Mouse (Mus musculus): ENCODE data around the gene Igfbp6. TPM values are rescaled to one million over a fixed set of nuclear protein-coding genes. Genes with fewer than 3 reads are reported as not detected.

The Igfbp6 gene
- polyA plus RNA-seq, 1 experiment from 2014 or later = 8.8 TPM

- peaks cover 39% of the 10 kb centered on the region for H3K4me1 ChIP-seq (replicated peaks; ENCODE audit: control insufficient read depth, insufficient read depth, low read length)
- ATAC-seq (replicated peaks; ENCODE audit: low FRiP score, low TSS enrichment, low read depth) = no peak
- no peak overlapping the region; the same call in 1 of the 2 replicates for H3K4me2 ChIP-seq (ENCODE audit: low read length)
- H3K27ac ChIP-seq (ENCODE audit: low read depth) = no peak overlapping the region
- peak; percentile 87 for DNase-seq (ENCODE audit: low spot score)
- 49% methylated on average over 13 of the region's 13 CpGs for whole genome bisulfite sequencing
- no peak overlapping the region for H3K4me3 ChIP-seq (ENCODE audit: low read depth, low read length)
- H3K36me3 ChIP-seq (ENCODE audit: control insufficient read depth, insufficient read depth, low read length) = peaks cover 65% of the 10 kb centered on the region
- no peak overlapping the region for H3K9ac ChIP-seq (ENCODE audit: low read length)
- no peaks in the 10 kb centered on the region for H3K9me3 ChIP-seq (ENCODE audit: control insufficient read depth, low read length)
- no peaks in the 10 kb centered on the region for H3K27me3 ChIP-seq (replicated peaks; ENCODE audit: control insufficient read depth, insufficient read depth, low read length)
These were observed 36.2 kb upstream of the Igfbp6 start for GRCm38 (mm10) chr15:102107689-102108573.

GRCm38 (mm10) chr15:102108651-102109525 lies 35.3 kb upstream of the Igfbp6 start:
- WGBS = 50% methylated on average over 18 of the region's 18 CpGs
- no peak overlapping the region for H3K9ac ChIP-seq (ENCODE audit: low read length)
- peak; percentile 86 for DNase-seq (ENCODE audit: low spot score)
- no peaks in the 10 kb centered on the region for H3K27me3 ChIP-seq (replicated peaks; ENCODE audit: control insufficient read depth, insufficient read depth, low read length)
- peaks cover 29% of the 10 kb centered on the region for H3K4me1 ChIP-seq (replicated peaks; ENCODE audit: control insufficient read depth, insufficient read depth, low read length)
- peaks cover 74% of the 10 kb centered on the region for H3K36me3 ChIP-seq (ENCODE audit: control insufficient read depth, insufficient read depth, low read length)
- no peak overlapping the region for H3K4me2 ChIP-seq (ENCODE audit: low read length)
- 0 out of 2 replicates have a peak, but pooled peaks have one; percentile 9 for ATAC-seq (replicated peaks; ENCODE audit: low FRiP score, low TSS enrichment, low read depth)
- no peak overlapping the region for H3K4me3 ChIP-seq (ENCODE audit: low read depth, low read length)
- no peaks in the 10 kb centered on the region for H3K9me3 ChIP-seq (ENCODE audit: control insufficient read depth, low read length)
- no peak overlapping the region for H3K27ac ChIP-seq (ENCODE audit: low read depth)

DNA sequence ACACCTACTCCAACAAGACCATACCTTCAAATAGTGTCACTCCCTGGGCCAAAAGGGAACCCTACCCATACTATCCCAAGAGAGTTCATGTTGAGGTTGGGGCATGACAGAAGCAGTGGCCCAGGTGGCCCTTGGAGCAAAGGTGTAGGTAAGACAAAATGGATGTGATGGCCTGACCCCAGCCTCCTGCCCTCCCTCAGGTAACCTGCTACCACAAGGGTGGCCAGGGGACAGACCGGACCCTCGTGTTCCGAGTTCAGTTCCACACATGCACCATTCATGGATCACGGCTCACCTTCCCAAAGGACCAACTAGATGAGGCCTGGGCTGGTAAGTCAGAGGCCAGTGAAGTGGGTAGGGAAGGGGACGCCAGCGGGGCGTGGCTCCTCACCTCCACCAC lies 33.9 kb upstream of the Igfbp6 start:
- peaks cover 18% of the 10 kb centered on the region for H3K4me1 ChIP-seq (replicated peaks; ENCODE audit: control insufficient read depth, insufficient read depth, low read length)
- no peak overlapping the region for H3K27ac ChIP-seq (ENCODE audit: low read depth)
- H3K36me3 ChIP-seq (ENCODE audit: control insufficient read depth, insufficient read depth, low read length) = peaks cover 87% of the 10 kb centered on the region
- 94% methylated on average over 7 of the region's 7 CpGs for WGBS
- no peak overlapping the region for H3K4me3 ChIP-seq (ENCODE audit: low read depth, low read length)
- ATAC-seq (replicated peaks; ENCODE audit: low FRiP score, low TSS enrichment, low read depth) (no peak), DNase-seq (ENCODE audit: low spot score) (no peak)
- no peaks in the 10 kb centered on the region for H3K27me3 ChIP-seq (replicated peaks; ENCODE audit: control insufficient read depth, insufficient read depth, low read length)
- no peaks in the 10 kb centered on the region for H3K9me3 ChIP-seq (ENCODE audit: control insufficient read depth, low read length)
- no peak overlapping the region for H3K4me2 ChIP-seq (ENCODE audit: low read length)
- no peak overlapping the region for H3K9ac ChIP-seq (ENCODE audit: low read length)

GRCm38 (mm10) chr15:102110701-102111494 lies 33.3 kb upstream of the Igfbp6 start:
- H3K27ac ChIP-seq (ENCODE audit: low read depth) = no peak overlapping the region
- no peaks in the 10 kb centered on the region for H3K27me3 ChIP-seq (replicated peaks; ENCODE audit: control insufficient read depth, insufficient read depth, low read length)
- no peak overlapping the region for H3K9ac ChIP-seq (ENCODE audit: low read length)
- DNase-seq (ENCODE audit: low spot score) (no peak), ATAC-seq (replicated peaks; ENCODE audit: low FRiP score, low TSS enrichment, low read depth) (no peak)
- 72% methylated on average over 29 of the region's 29 CpGs for WGBS
- no peak overlapping the region for H3K4me3 ChIP-seq (ENCODE audit: low read depth, low read length)
- peaks cover 93% of the 10 kb centered on the region for H3K36me3 ChIP-seq (ENCODE audit: control insufficient read depth, insufficient read depth, low read length)
- H3K4me1 ChIP-seq (replicated peaks; ENCODE audit: control insufficient read depth, insufficient read depth, low read length) = peaks cover 11% of the 10 kb centered on the region
- H3K9me3 ChIP-seq (ENCODE audit: control insufficient read depth, low read length) = no peaks in the 10 kb centered on the region
- no peak overlapping the region for H3K4me2 ChIP-seq (ENCODE audit: low read length)

- no peak overlapping the region for H3K9ac ChIP-seq (ENCODE audit: low read length)
- H3K27me3 ChIP-seq (replicated peaks; ENCODE audit: control insufficient read depth, insufficient read depth, low read length) = no peaks in the 10 kb centered on the region
- no peak for ATAC-seq (replicated peaks; ENCODE audit: low FRiP score, low TSS enrichment, low read depth)
- H3K4me1 ChIP-seq (replicated peaks; ENCODE audit: control insufficient read depth, insufficient read depth, low read length) = peaks cover 8% of the 10 kb centered on the region
- no peaks in the 10 kb centered on the region for H3K9me3 ChIP-seq (ENCODE audit: control insufficient read depth, low read length)
- H3K27ac ChIP-seq (ENCODE audit: low read depth) = no peak overlapping the region
- no peak for DNase-seq (ENCODE audit: low spot score)
- peaks cover 93% of the 10 kb centered on the region for H3K36me3 ChIP-seq (ENCODE audit: control insufficient read depth, insufficient read depth, low read length)
- WGBS = 89% methylated on average over 11 of the region's 11 CpGs
- no peak overlapping the region for H3K4me2 ChIP-seq (ENCODE audit: low read length)
- H3K4me3 ChIP-seq (ENCODE audit: low read depth, low read length) = no peak overlapping the region
These were observed 32.7 kb upstream of the Igfbp6 start for GRCm38 (mm10) chr15:102111495-102111829.

GRCm38 (mm10) chr15:102112181-102112580 lies 32.0 kb upstream of the Igfbp6 start:
- peaks cover 13% of the 10 kb centered on the region for H3K4me1 ChIP-seq (replicated peaks; ENCODE audit: control insufficient read depth, insufficient read depth, low read length)
- peaks cover 94% of the 10 kb centered on the region for H3K36me3 ChIP-seq (ENCODE audit: control insufficient read depth, insufficient read depth, low read length)
- DNase-seq (ENCODE audit: low spot score) (no peak), ATAC-seq (replicated peaks; ENCODE audit: low FRiP score, low TSS enrichment, low read depth) (no peak)
- H3K27ac ChIP-seq (ENCODE audit: low read depth) = no peak overlapping the region
- H3K4me2 ChIP-seq (ENCODE audit: low read length) = no peak overlapping the region
- no peak overlapping the region for H3K9ac ChIP-seq (ENCODE audit: low read length)
- no peaks in the 10 kb centered on the region for H3K27me3 ChIP-seq (replicated peaks; ENCODE audit: control insufficient read depth, insufficient read depth, low read length)
- 92% methylated on average over 6 of the region's 6 CpGs for WGBS
- no peaks in the 10 kb centered on the region for H3K9me3 ChIP-seq (ENCODE audit: control insufficient read depth, low read length)
- no peak overlapping the region for H3K4me3 ChIP-seq (ENCODE audit: low read depth, low read length)

- Histone ChIP-seq H3K27ac (ENCODE audit: low read depth) (no peak overlapping the region), H3K27me3 (replicated peaks; ENCODE audit: control insufficient read depth, insufficient read depth, low read length) (no peaks in the 10 kb centered on the region), H3K4me1 (replicated peaks; ENCODE audit: control insufficient read depth, insufficient read depth, low read length) (peaks cover 13% of the 10 kb centered on the region), H3K4me3 (ENCODE audit: low read depth, low read length) (no peak overlapping the region), H3K9ac (ENCODE audit: low read length) (no peak overlapping the region), H3K4me2 (ENCODE audit: low read length) (no peak overlapping the region), H3K9me3 (ENCODE audit: control insufficient read depth, low read length) (no peaks in the 10 kb centered on the region), H3K36me3 (ENCODE audit: control insufficient read depth, insufficient read depth, low read length) (peaks cover 94% of the 10 kb centered on the region)
- ATAC-seq (replicated peaks; ENCODE audit: low FRiP score, low TSS enrichment, low read depth) = no peak
- WGBS = 78% methylated on average over 8 of the region's 8 CpGs
- DNase-seq (ENCODE audit: low spot score) = no peak
These were observed 31.3 kb upstream of the Igfbp6 start for GRCm38 (mm10) chr15:102112827-102113226.

GRCm38 (mm10) chr15:102113674-102114073 lies 30.5 kb upstream of the Igfbp6 start:
- DNase-seq (ENCODE audit: low spot score) (no peak), ATAC-seq (replicated peaks; ENCODE audit: low FRiP score, low TSS enrichment, low read depth) (no peak)
- H3K36me3 ChIP-seq (ENCODE audit: control insufficient read depth, insufficient read depth, low read length) = peaks cover 94% of the 10 kb centered on the region
- no peaks in the 10 kb centered on the region for H3K27me3 ChIP-seq (replicated peaks; ENCODE audit: control insufficient read depth, insufficient read depth, low read length)
- no peaks in the 10 kb centered on the region for H3K9me3 ChIP-seq (ENCODE audit: control insufficient read depth, low read length)
- H3K4me2 ChIP-seq (ENCODE audit: low read length) = no peak overlapping the region
- H3K27ac ChIP-seq (ENCODE audit: low read depth) = no peak overlapping the region
- H3K4me1 ChIP-seq (replicated peaks; ENCODE audit: control insufficient read depth, insufficient read depth, low read length) = peaks cover 10% of the 10 kb centered on the region
- 82% methylated on average over 4 of the region's 4 CpGs for WGBS
- no peak overlapping the region for H3K4me3 ChIP-seq (ENCODE audit: low read depth, low read length)
- no peak overlapping the region for H3K9ac ChIP-seq (ENCODE audit: low read length)
